Mouse (Mus musculus): ENCODE data around the gene Ccdc158. TPM values are rescaled to one million over a fixed set of nuclear protein-coding genes. Genes with fewer than 3 reads are reported as not detected.

The Ccdc158 gene
- total RNA-seq (2021) = 1 to 10 TPM in 1 of 2 experiments, under 1 TPM in 1; 0.43 to 1.2 TPM
- long read RNA-seq, experiment 1, partial matches to known transcripts = 0 of 3 reads
- long read RNA-seq, experiment 1, other reads (novel, unspliced or antisense) = 2 of 3 reads
- long read RNA-seq, experiment 2, partial matches to known transcripts = 0 of 1 reads
- long read RNA-seq, experiment 2, other reads (novel, unspliced or antisense) = 1 of 1 reads

DNA sequence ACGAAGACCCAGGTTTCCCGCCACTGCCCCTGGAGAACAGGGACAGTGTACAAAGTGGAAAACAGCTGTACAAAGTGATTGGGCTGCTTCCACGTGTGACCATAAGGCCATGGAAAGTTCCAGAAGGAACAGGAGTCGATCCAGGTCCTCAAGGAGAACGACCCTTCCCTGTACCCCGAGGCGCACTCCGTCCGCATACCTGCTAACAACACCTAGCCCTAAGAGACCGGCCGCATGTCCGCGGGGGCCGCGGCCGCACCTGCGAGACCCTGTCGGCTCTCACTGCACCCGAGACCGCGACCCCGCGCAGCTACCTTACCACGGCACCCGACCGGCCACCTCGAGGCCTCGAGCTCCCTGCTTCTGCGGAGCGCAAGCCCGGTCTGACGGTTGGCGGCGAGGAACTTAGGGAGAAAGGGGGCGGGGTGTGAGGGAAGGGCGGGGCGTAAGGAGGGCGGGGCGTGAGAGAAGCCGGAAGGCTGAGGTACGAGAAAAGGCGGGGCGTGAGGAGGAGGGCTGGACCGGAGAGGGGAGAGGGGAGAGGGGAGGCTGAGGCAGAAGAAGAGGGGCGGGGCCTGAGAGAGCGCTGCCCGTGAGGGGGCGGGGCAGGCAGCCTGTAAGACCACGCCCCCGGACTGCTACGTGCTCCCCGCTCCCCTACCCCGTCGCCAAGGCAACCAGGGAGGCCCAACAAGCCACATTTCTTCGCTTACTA is at the start of gene Ccdc158:
Gene Ccdc158 (minus strand): TSS at position 413 of the 715 bp plus-strand sequence.
- peak; percentile 45 for DNase-seq (ENCODE audit: low spot score)

DNA sequence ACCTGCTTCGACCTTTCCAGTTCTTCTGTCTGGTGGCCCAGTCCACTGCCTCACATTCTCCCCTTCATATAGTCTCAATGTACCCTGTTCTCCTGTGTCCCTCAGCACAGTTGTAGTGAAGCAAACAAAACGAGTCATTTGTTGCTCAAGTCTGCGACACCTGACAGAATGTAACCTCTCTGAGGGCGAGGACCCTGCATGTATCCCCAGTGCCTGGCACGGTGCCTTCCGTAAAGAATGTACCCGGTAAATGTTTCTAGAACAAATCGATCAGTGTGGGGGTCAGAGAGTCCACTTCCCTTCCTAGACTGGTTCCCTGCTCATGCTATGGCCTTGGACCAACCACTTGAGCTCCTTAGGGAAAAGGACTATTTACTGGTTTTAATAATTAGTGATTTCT is 46.5 kb upstream of the Ccdc158 start:
- no peak for DNase-seq (ENCODE audit: low spot score)

GRCm38 (mm10) chr5:92718856-92719255 is 43.8 kb upstream of the Ccdc158 start:
- no peak for DNase-seq (ENCODE audit: low spot score)

DNA sequence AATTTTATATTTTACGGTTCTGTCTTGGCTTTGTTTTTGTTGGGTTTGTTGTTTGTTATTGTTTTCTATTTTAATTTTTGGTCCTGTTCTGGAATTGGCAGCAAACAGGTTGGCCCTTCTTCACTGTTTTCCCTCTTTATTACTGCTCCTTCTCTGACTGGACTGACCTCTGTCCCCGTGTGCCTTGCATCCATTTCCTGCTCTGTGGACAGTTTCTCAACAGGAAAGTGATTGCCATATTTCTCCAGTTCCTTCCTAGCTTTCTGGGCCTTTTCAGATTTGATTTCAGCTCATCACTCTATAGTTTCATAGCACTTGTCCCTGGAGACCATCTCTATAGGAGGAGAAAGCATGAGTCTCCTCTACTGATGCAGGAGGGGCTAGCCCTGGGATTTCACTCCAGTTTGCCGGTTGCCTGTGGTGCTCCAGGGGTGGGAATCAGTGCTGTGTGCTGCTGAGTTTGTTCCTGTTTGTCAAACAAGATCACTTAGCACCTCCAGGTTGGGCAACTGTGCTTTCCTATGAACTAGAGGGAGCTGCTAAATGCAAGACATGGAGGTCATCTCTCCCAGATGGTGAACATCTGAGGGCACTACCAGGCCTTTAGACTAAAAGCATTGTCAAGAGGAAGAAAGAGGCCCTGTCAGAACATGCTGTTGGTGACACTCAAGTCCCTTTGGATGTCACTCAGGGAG is 42.7 kb upstream of the Ccdc158 start:
- DNase-seq (ENCODE audit: low spot score) = no peak

DNA sequence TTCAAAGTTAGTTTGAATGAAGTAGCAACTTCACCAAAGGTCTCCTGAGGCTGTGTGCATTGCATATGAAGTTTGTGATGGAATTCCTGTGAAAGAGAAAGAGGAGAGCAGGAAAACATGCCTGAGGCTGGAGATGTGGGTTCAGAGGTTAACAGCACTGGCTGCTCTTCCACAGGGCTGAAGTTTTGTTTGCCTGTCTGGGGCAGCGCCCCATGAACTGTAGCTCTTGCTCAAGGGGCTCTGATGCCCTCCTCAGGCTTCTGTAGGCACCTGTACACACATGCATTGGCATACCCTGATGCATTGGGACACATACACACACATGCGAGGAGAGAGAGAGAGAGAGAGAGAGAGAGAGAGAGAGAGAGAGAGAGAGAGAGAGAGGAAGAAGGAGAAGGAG is 40.8 kb upstream of the Ccdc158 start:
- DNase-seq (ENCODE audit: low spot score) = no peak

DNA sequence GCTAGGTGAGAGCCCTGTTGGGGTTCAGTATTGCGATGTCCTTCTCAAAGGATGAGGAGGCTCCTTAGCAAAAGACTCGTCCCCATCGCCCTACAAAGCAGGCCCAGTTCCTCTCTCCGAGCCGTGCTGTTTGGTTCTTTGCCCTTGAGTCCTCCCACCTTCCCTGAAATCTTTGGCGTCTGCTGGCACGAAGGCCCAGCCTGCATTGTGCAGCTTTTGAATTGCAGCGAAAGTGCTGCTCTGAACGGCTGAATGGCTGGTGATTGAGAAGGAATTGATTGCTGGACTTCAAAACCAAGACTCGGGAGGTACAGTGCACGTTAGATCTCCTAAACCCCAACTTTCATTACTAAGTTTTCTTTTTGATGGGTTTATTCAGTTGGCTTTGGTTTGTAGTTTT is 40.2 kb upstream of the Ccdc158 start:
- no peak for DNase-seq (ENCODE audit: low spot score)

DNA sequence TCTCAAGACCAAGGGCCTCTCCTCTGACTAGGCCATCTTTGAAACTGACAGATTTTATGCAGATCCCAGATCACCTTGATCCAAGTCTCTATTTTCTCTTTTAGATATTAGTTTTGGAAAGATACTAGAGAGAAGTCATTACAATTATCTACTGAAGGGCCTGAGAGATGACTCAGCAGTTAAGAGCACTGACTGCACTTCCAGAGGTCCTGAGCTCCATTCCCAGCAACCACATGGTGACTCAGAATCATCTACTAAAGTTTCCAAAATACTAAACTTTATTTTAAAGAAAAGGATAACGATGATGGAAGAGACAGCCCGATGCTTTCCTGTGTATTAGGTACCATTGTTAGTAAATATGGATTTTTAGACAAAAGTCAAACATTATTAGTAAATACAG is 39.8 kb upstream of the Ccdc158 start:
- no peak for DNase-seq (ENCODE audit: low spot score)

DNA sequence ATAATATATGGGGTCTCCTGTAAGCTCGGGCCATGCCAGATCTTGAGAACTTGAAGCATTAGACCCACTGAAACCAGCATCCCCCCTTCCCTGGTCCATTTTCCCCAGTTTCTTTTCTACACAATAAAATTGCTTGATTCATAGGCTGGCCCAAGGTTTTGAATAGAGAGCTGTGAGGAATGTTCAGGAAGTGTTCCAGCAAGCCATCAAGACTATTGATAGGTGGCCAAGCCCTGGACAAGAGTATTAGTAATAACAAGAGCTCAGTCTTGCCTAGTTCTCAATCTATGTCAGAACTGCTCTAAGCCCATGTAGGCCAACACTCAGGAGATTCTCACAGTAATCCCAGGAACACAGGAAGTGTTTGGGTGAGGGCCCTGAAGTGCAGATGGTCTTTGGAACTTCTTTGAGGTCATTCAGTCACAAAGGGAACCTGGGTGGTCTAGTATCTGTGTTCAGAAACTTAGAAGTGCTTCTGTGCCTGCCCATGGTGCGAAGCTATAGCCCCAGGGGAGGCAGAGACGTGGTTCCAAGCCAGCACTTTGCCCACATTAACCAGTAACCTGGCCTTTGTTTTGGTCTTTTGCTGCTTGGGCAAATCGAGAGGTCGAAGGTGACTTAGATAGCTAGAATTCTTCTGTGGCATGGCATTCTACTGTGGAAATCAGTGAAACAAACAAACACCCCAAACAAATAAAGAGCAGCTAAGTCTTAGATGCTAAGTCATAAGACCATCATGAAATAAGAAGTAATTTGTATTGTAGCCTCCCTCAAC is 37.7 kb upstream of the Ccdc158 start:
- DNase-seq (ENCODE audit: low spot score) = no peak

GRCm38 (mm10) chr5:92711666-92712290 is 36.7 kb upstream of the Ccdc158 start:
- DNase-seq (ENCODE audit: low spot score) = no peak

DNA sequence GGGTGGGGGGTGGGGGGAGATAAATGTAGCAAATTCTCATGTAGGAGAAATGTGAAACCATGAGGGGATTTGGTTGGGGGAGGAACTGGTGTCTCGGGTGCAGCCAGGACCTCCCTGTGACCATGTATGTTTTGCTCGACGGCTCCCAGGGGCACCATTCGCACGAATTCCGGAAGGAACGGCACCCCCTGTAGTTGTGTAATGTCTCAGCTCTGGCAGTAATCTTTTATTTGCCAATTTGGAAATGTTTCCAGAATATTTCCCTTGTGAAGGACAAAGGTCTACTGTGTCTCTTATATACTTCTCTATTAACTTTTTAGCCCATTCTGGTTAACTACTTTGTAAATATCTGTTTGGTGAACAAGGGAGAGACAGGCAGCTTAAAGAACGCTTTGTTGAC is 35.7 kb upstream of the Ccdc158 start:
- DNase-seq (ENCODE audit: low spot score) = no peak

DNA sequence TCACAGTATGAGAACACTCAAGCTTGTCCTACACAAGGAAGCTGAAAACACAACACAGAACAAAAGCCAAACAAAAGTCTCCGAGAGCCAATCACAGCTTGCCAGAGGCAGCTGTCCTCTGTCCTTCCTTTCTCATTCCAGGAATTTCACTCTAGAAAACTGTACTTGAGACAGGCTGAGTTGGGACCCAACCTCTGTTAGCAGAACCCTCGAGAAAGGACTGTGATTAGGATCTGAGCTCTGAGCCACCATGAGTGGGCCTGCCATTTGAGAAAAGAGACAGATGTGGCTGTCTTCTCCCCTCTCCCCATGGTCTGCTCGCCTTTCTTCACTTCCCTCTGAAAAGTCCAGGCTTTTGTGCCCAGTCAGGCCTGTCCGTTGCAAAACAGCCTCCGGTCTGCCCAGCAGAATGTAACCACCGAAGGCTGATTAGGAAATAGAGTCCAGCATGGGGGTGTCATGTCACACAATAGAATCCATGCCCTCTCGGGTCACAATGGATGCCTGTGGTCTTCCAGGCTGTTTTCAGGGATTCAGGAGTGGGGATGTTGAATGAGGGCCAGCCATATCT is 32.9 kb upstream of the Ccdc158 start:
- no peak for DNase-seq (ENCODE audit: low spot score)

- no peak for DNase-seq (ENCODE audit: low spot score)
Measured at GRCm38 (mm10) chr5:92703671-92704070, 28.6 kb upstream of the Ccdc158 start.

GRCm38 (mm10) chr5:92701750-92702149 is 26.7 kb upstream of the Ccdc158 start:
- DNase-seq (ENCODE audit: low spot score) = no peak

- DNase-seq (ENCODE audit: low spot score) = no peak
Measured at GRCm38 (mm10) chr5:92698837-92699529, 23.9 kb upstream of the Ccdc158 start.

DNA sequence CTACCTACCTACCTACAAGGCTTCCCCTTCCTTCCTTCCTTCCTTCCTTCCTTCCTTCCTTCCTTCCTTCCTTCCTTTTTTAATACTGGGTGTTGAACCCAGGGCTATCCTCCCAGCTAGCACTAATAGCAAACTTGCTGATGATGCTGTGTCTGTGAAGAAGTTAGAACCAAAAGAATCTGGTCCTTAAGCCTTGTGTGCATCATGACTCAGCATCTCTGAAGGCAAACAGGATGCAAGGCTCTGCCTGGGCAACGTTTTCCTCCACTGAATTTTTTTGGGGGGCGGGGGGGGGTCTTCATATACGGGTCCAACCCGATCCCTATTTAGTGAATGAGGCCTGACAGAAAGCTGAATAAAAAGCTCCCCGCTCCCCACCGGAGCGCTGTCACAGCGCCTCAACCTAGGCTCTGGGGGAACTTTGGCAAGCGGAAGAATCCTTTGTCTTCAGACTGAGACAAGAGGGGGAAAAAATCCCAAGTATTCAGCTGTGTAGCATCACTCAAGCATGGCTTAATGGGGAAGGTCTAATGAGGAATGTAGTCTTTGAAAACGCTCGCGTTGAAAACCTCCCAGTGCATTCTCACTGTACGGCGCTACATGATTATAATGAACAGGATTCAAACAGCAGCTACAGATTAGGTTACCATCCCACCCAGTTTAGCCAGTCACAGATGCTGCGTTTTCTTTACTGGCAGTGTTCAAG is 23.2 kb upstream of the Ccdc158 start:
- DNase-seq (ENCODE audit: low spot score) = no peak

GRCm38 (mm10) chr5:92694316-92694995 is 19.4 kb upstream of the Ccdc158 start:
- no peak for DNase-seq (ENCODE audit: low spot score)

GRCm38 (mm10) chr5:92693744-92694143 is 18.7 kb upstream of the Ccdc158 start:
- DNase-seq (ENCODE audit: low spot score) = no peak

DNA sequence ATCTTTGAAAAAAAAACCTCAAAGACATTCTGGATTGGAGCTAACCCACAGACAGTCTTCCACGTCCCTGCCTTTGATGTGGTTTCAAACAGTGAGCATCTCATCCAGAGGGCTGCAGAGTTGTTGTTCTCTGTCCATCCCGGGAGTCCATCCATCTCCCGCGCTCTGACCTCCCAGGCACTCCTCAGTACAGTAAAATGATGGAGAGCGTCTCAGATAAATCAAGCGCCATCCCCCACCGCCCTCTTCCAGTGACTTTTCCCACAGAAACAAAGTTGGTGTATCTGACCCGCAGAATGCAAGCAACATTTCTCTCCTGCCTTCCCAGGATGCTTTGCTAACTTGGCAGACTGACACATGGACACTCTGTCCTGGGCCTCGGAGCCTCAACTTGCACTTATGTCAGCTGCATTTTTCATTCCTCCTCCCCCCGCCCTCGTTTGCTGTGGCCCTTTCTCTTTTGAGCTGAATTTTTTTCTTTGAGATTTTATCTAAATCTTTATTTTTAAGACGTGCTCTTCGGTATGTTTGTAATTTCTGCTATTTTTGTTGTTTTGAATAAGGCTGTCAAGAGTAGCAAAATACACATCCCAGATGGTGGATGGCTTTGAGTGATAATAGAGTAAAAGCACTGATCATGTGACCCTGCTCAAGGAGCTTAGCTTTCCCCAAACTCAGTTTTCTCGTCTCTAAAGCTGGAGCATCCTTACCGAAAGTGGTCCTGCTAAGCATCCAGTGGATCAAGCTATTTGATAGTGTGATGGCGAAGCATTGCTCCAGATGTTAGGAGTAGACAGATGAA is 17.3 kb upstream of the Ccdc158 start:
- no peak for DNase-seq (ENCODE audit: low spot score)
